Mouse (Mus musculus) layer of hippocampus, adult 8-10 months (tissue): ENCODE results near the gene Pdp2. TPM values are rescaled to one million over a fixed set of nuclear protein-coding genes. Genes with fewer than 3 reads are reported as not detected.

Experiments used
- DNase-seq, 2 experiments: peaks; one replicate each; pipeline ENCODE4 v3.0.0; 2022; ENCODE audit warnings: low spot score in 2 of 2
- total RNA-seq, 4 experiments: library from RNA; stranded (reverse); gene quantifications; 2 replicates each; pipeline ENCODE4 v1.2.4; 2022

Gene Pdp2
- total RNA-seq, 4 experiments from 2014 or later, result 8.0 to 10.2 (median 9.0) TPM

- DNase-seq, result no peak
These were observed 4.7 kb downstream of the Pdp2 start for GRCm38 (mm10) chr8:104595773-104596536.

DNA sequence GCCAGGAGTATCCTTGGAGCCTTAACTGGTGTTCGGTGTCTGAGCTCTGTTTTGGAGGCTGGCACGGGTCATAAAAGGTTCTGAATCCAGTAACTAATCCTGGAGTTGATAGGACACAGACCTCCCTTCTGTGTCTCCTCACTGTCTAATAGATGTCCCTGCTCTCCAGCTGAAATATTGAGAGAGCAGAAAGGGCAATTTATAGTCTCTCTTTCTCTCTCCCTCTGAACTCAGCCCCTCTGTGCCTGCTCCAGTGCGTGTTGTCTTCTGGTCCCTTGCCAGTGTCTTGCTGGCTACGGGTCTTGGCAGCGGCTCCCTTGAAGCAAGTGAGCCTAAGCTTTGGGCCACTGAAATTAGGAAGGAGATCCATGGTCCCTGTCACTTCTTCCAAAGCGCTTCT, 6.4 kb downstream of the Pdp2 start:
- no peak for DNase-seq

DNA sequence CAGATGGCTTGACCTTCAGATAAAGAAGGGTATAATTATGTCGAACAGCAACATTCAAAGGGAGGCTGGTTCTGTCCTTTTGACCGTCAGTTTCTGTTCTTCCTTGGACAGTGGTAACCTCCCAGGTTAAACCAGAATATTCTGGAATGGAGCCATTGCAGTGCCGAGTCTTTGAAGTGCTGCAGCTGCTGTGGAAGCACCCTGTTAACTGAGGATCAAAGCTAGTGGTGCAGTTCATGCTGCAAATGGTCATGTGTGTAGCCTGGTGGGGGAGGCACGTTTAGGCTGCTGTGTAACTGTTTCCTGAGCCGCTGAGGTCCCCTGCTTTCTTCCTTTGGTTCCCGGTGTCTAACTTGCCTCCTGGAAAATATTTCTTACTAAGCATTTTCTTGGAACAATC, 7.2 kb downstream of the Pdp2 start:
- no peak for DNase-seq

- DNase-seq, result no peak
These were observed 10.1 kb downstream of the Pdp2 start for GRCm38 (mm10) chr8:104601386-104601785.

GRCm38 (mm10) chr8:104601941-104602371, 10.7 kb downstream of the Pdp2 start:
- DNase-seq, result no peak

DNA sequence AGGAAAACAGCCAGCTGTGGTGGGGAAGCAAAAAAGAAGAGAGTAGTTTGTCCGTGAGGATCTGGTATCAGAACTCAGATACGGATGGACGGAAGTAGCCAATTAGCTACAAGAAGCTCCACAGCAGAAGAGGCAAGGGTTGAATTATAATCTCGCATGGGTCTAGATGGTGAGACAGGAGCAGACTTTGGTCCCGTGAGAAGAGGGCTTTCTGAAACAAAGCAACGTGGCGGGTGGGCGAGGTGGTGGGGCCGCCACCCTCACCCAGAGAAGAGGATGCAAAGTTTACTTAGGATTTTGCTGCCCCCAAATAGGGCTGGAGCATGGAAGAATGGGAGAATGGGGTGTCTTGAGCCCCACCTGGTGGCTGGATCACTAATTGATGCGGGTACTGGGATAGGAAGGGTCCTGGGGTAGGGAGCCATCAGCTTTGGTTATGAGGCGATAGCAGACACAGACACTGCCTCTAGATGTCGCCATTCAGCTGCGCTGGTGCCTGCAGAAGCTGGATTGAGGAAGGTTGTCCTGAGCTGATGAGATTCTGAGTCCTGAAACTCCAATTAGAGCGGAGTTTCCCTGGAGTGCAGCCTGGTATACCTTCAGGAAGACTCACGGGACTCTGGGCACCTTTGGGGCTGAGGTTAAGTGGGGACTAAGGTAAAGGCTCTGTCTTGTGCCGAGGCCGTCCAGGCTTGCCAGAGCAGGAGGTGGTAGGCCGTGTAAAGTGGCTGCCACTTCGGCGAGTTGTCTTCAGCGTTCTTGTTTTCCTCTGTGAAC, 11.4 kb downstream of the Pdp2 start:
- DNase-seq, result peak; percentile 79 to 86

DNA sequence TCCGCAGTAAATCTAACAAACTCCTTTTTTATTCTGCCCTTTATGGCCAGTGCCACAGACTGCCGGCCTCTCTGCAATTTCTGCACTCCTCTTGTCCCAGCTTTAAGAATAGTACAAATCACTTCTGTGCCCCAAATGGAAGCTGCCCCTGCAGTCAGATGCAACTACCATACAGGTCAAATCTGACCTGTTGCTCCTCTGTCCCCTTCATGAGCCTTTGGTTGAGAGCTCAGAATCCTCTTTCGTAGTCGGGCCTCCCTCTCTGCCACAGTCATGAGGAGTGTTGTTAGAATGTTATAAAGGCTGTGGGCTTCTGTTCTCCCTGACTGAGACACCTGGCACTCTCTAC, 12.0 kb downstream of the Pdp2 start:
- DNase-seq, result no peak

GRCm38 (mm10) chr8:104606329-104606728, 15.1 kb downstream of the Pdp2 start:
- DNase-seq, result no peak

DNA sequence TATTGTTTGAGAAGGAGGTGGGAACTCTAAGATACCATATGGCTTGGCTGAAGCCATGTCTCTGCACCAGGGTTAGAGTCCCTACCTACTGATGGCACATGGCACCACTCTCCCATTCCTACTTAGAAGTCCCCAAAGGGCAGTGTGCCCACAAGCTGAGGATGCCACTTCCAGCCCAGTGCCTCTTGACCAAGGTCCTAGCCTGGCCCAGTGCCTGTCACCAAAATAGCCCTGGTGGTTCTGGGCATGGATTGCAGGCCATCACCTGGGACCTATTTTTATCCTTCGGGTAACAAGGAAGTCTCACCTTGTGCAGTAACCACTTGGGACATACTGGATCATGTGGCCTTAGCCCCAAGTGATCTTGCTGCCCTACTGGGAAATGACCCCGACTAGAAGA, 16.7 kb downstream of the Pdp2 start:
- no peak for DNase-seq

DNA sequence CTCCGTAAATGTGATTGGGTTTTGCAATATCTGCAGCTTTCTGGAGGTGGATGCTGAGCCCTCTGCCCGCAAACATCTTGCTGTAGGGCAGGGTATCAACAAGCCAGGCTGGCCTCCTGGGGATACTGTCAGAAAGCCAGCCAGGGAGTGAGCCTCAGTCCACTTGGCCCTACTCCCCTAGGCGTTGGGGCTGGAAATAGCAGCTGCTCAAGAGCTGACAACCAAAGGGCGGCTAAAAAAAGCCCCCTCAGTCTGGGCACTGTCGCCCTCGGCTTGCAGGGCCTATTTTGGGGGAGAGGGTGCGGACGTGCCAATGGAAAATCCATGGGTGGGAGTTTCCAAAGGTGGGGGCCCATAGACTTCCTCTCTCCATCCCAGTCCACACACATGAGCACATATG, 18.0 kb downstream of the Pdp2 start:
- no peak for DNase-seq

- no peak for DNase-seq
These were observed 19.0 kb downstream of the Pdp2 start for GRCm38 (mm10) chr8:104610185-104610766.

DNA sequence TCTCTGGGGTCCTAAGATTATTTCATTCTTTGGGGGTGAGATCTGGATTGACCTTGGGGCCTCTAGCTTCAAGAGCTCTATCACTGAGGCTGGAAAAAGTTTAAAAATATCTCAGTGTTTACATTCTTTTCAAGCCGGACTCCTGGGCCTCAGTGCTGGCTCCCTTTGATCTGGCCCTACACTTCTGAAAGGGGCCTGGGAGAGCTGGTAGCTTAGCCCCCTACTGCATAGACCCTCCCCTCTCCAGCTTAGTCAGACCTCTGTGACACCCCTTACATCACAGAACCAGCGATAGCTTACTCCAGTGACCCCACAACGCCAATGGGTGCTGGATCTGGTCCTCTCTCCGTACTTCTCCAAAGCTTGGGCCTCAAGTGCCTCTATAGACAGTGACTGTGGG, 20.4 kb downstream of the Pdp2 start:
- no peak for DNase-seq

DNA sequence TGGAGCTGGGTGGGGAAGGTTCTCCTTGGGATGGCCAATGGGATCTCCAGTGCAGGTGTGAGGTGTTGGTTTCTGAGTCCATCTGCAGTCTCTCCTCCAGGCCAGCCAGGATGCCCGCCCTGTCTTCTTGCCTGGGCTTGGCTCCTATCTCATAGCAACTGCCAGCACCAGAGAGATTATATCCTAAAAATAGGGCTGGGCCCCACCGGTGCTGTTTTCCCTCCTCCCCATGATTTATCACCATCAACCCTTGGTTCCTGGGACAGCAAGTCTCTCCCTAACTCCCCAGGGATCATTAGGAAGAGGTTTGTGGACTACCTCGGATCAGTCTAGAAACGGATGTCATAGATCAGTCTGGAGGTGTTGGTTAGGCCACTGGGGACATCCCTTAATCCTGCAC, 21.9 kb downstream of the Pdp2 start:
- no peak for DNase-seq

GRCm38 (mm10) chr8:104620765-104621164, 29.5 kb downstream of the Pdp2 start:
- DNase-seq, result no peak

DNA sequence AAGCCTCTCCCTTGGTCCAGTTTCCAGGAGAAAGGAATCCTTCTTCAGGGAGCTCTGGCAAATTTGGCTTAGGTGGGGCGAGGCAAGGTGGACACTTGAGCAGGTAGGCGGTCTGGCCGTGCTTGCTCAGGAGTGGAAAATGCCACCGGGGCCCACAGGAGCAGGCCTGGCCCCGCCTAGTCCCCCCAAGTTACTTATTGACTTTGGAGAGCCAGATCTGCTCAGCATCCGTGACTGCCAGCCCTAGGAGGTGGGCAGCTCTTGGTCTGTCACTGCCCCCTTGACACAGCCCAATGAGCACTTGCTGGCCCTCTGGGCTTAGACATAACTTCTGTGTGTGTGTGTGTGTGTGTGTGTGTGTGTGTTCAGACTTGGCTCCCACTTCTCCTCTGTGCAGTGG, 32.9 kb downstream of the Pdp2 start, which contains the start of gene Cdh16:
Gene Cdh16 (minus strand): TSS at position 236 of the 400 bp plus-strand sequence.
- DNase-seq, result no peak

DNA sequence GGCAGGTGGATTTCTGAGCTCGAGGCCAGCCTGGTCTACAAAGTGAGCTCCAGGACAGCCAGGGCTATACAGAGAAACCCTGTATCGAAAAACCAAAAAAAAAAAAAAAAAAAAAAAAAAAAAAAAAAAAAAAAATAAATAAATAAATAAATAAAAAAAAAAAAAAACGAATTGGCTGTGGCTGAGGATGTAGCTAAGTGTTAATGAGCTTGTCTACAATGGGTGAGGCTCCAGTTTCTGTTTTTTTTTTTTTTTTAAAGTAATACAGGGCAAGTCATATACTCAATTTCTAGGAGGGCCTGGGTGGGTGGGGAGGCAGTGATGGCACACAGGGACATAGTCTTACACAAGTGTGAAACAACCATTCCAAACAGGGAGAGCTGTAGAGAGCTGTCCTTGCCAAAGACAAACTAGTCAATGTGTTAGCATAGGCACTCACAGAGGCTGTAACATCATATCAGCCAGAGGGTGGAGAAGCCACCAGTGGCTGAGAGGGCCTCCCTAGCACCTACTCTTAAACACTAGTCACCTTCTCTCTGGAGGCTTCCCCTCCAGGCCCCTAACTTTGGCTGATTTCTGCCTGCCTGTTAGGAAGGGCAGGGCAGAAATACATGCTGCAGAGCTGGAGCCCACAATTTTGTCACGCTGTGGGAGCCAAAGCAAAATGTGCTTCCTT, 36.0 kb downstream of the Pdp2 start:
- no peak for DNase-seq

DNA sequence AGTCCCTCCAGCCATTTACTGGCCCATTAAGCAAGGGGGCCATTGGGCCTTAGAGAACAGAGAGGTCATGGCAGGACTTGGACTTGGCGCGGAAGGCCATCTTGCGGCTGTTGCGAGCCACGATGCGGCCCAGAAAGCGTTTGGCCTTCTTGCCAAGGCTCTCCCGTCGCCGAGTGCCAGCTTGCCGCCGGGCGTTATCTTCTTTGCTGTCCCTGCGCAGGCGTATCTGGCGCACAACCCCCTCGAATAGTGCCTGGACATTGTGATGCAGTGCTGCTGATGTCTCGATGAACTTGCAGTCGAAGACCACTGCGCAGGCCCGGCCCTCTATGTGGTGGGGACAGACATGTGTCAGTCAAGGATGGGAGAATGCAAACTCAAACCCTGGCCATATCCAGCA, 37.2 kb downstream of the Pdp2 start:
- peak in 1 of 2 experiments; percentile 1 for DNase-seq

DNA sequence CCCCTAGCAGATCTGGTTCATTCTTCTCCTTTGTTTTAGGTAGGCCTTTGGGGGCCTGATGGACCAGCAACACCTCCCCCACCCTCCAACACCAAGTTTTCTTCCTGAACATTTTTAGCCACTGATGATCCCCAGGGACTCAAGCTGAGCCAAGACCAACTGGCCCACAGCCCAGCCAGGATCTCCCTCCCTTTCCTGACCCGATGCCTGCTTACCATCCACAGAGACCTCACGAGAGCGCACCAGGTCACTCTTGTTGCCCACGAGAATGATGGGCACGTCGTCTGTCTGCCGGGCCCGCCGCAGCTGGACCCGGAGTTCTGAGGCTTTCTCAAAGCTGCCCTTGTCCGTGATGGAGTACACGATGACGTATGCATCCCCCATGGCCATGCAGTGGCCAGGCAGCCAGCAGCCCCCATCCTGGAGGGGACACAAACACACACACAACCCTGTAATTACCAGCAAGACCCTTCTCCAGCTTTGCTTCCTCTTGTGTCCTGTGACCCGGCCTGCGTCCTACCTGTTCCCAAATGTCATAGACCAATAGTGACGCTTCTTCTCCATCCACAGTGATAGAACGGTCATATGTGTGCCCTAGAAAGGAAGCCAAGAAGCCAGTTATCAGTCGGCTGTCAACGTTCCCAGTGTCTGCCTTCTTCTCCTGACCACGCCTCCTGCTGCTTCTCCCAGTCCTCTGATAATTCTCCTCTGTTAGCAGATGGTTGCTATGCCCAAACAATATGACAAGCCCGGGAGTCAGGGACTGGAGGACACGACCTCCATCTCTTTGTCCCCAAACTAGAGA, 38.3 kb downstream of the Pdp2 start:
- DNase-seq, result peak in 1 of 2 experiments; percentile 2

GRCm38 (mm10) chr8:104630111-104630479, 38.8 kb downstream of the Pdp2 start:
- DNase-seq, result no peak

- peak in 1 of 2 experiments; percentile 3 for DNase-seq
These were observed 39.3 kb downstream of the Pdp2 start for GRCm38 (mm10) chr8:104630574-104630973.
